Mouse (Mus musculus): ENCODE data around the gene 2610001J05Rik. TPM values are rescaled to one million over a fixed set of nuclear protein-coding genes. Genes with fewer than 3 reads are reported as not detected.
"Not testable (repeated sequence)": the region's sequence is repeated elsewhere in the genome, so short reads cannot be mapped to it uniquely, and the experiment has no call there.

Gene 2610001J05Rik
- polyA plus RNA-seq, 1 experiment from 2014 or later, result 98.9 TPM

DNA sequence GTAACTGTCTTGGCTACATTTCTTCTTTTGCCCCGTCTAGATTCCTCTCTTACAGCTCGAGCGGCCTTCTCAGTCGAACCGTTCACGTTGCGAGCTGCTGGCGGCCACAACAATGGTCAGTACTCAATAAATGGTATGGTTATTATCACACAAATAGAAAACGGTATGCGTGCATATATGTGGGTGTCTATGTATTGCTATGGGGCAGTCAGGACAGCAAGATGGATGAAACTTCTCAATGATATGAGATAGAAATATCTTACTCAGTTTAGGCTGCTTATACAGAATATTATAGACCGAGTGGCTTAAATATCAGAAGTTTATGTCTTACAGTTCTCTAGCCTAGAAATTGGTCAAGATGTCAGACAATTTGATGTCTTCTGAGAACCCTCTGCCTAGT is 17.1 kb downstream of the 2610001J05Rik start:
- Histone ChIP-seq H3K36me3 (ENCODE audit: poor library complexity, severe bottlenecking) (no peaks in the 10 kb centered on the region), H3K4me1 (no peaks in the 10 kb centered on the region), H3K4me2 (no peak overlapping the region), H3K9me3 (replicated peaks) (no peaks in the 10 kb centered on the region), H3K4me3 (no peak overlapping the region), H3K27me3 (no peaks in the 10 kb centered on the region), H3K9ac (no peak overlapping the region), H3K27ac (no peak overlapping the region)
- WGBS, result 16% methylated on average over 11 of the region's 11 CpGs
- ATAC-seq, result no peak

DNA sequence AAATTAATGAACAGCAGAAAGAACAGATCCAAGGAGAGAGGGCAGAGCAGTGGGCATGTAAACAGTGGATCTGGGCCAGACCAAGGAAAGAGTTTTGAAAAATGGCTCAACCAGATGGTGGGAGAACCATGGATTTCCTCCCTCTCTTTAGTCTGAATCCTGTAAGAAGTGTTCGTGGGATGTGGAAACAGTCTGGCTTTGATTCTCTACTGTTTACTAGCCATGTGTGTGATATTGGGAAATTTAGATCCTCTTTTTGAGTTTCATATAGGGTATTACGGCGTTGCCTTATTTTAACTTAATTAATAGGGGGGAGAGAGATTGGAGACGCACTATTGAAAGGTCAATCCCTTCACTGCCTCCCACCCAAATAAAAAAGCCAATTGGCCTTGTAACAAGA is 18.1 kb downstream of the 2610001J05Rik start:
- Histone ChIP-seq H3K4me3 (no peak overlapping the region), H3K27me3 (no peaks in the 10 kb centered on the region), H3K27ac (no peak overlapping the region), H3K4me1 (no peaks in the 10 kb centered on the region), H3K4me2 (no peak overlapping the region), H3K9ac (no peak overlapping the region), H3K36me3 (ENCODE audit: poor library complexity, severe bottlenecking) (no peaks in the 10 kb centered on the region), H3K9me3 (replicated peaks) (no peaks in the 10 kb centered on the region)
- WGBS, result 70% methylated on average over 4 of the region's 4 CpGs
- ATAC-seq, result no peak

DNA sequence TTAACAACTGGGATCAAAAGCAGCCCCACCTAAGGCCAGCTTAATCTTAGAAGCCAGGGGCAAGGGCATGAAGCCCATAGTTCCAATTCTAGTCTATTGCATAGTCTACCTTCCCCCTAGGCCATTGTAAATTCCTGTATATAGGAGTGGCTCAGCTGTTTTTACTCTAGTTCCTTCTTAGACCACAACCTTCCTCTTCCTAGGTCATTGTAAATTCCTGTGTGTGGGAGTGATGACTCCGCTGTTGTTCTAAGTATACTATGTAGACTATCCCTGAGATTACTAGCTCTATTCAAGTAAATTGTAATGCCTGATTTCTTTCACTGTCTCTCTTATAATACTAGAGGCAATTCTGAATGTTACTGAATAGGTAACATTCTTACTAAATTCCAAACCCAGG is 25.3 kb downstream of the 2610001J05Rik start:
- ATAC-seq; H3K4me3 ChIP-seq; H3K9ac ChIP-seq; H3K4me2 ChIP-seq; H3K4me1 ChIP-seq; H3K36me3 ChIP-seq (ENCODE audit: poor library complexity, severe bottlenecking); H3K27ac ChIP-seq; H3K9me3 ChIP-seq (replicated peaks); H3K27me3 ChIP-seq: not testable (repeated sequence)
- 98% methylated on average over 1 of the region's 1 CpGs for WGBS

DNA sequence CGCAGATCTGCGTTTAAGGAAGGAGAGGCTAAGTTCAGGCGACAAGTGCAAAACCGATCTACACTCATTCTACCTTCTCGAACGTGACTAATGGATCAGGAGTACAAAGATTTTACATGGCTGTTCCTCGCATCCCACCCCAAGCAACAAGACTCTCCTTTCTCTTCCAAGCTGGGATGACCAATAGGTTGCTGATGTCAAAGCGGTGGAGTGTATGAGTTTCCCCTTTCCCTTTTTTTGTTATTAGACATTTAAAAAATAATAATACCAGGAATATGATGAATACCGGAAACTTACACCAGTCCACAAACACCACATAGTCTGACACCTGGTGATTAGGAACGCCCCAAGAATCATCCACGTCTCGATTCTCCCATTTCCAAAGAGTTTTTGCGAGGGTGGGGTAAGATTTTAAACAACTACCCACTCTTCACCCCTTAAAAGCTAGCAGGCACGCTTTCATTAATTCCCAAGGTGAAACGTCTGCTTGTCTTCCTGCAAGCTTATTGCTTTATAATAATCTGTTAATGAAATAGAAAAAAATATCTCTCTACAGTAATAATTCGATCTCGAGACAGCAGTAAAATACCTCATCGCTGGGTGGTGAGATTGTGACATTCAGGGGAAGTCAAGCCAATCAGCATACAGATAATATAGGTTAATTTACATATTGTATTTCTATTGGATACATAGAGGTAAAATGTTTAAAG is 31.8 kb downstream of the 2610001J05Rik start, which contains the start of gene Gpr85:
Gene Gpr85, minus strand, starts transcription at position 598 of the 710 bp plus-strand sequence.
- Histone ChIP-seq H3K27ac (peak within 1 kb of the TSS; percentile 98), H3K4me2 (peak within 1 kb of the TSS; percentile 74), H3K36me3 (ENCODE audit: poor library complexity, severe bottlenecking) (no peaks in the 10 kb centered on the region), H3K4me1 (peaks cover 16% of the 10 kb centered on the region), H3K9me3 (replicated peaks) (no peaks in the 10 kb centered on the region), H3K27me3 (no peaks in the 10 kb centered on the region), H3K4me3 (peak within 1 kb of the TSS; percentile 65), H3K9ac (peak within 1 kb of the TSS; percentile 94)
- peak; percentile 22 for ATAC-seq
- 40% methylated on average over 18 of the region's 18 CpGs for WGBS

DNA sequence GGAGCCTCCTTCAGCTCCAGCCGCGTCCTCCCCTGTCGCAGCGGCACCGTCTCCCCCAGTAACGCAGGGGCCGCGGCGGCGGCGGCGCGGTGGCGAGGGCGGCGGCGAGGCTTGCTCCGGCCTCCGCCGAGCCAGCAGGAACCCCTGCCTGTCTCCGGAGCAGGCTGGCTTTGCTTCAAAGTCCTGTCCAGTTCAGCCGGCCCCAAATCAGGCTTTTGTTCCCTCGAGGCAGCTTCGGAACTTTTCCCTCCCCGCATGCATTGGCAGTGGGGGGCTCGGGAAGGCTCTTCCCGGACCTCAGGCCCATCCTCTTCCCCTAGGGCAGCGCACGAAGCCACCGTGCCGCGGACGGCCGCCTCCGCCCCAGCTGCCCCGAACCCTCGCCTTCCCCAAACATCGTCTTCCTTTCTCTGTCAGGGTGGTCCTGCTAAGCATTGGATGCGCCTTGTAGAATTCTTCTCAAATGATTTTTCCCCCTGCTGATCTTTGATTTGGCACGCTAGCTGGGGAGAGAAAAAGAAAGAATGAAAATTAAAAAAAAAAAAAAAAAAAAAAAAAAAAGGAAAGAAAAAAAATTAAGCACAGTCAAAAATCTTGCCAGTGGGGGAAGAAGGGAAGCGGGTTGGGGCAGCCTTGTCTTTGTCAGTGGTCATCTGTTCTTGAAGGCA is 32.5 kb downstream of the 2610001J05Rik start:
- WGBS, result under 1% methylated on average over 40 of the region's 41 CpGs
- Histone ChIP-seq H3K4me2 (peak overlapping the region; percentile 74), H3K9ac (peak overlapping the region; percentile 94), H3K4me3 (peak overlapping the region; percentile 65), H3K9me3 (replicated peaks) (no peaks in the 10 kb centered on the region), H3K4me1 (peaks cover 16% of the 10 kb centered on the region), H3K27ac (peak overlapping the region; percentile 98), H3K27me3 (no peaks in the 10 kb centered on the region), H3K36me3 (ENCODE audit: poor library complexity, severe bottlenecking) (no peaks in the 10 kb centered on the region)
- peak; percentile 93 for ATAC-seq

DNA sequence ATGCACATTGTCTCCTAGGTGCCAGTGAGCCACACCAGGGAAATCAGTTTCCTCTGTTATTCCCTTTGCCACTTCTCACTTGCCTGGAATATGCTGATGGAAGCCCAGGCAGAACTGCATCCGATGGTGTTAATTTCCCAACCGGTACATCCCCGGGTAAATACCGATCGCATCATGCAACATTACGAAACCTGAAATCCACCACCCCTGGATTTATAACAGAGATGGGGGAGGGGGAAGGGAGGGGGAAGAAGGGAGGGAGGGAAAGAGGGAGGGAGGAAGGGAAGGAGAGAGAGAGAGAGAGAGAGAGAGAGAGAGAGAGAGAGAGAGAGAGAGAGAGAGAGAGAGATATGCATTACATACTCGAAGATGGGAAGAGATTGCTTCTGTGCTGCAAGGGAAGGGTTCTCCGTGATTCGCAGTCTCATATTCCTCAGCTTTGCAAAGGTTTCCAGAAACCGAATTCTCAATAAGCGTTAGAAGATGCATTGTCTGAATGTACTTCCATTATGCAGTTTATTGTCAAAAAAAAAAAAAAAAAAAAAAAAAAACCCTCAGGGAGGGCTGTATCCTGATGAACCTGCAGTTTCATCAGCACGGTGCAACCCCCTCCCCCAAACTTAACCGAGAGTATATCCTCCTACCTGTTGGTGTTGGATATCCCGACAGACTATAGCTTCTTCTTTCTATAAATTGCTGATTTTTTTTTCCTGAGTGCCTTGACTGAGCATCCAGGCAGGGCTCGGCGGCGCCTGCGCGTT is 33.2 kb downstream of the 2610001J05Rik start:
- no peaks in the 10 kb centered on the region for H3K36me3 ChIP-seq (ENCODE audit: poor library complexity, severe bottlenecking)
- 1% methylated on average over 19 of the region's 19 CpGs for WGBS

DNA sequence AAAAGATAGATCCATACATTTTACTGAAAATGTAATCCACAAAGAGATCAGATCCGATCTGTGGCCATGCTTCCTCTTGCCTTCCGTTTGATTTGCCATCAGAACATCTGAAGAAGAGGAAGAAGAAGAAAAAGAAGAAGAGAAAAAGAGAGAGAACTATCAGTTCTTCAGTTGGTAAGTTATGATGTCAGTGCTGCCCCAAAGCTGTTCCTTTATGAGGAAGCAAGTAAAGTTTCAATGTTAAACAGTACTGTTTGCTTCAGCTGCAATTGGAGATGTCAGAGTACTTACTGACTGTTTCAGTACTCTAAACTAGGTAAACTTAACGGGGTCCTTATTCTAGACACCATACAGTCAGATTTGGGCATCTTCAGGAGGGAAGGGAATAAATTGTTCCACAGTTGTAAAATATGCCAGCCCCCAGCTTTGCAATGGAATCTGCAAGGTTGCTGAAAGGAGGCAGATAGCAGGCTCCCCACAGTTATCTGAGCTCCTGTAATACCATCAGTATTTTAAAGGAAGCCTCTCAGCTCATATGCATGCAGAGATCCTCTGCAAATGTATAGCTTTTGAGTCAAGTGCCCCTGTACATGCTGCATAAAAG is 34.2 kb downstream of the 2610001J05Rik start:
- Histone ChIP-seq H3K4me2 (peak overlapping the region; percentile 74), H3K4me1 (peaks cover 16% of the 10 kb centered on the region), H3K4me3 (peak overlapping the region; percentile 65), H3K36me3 (ENCODE audit: poor library complexity, severe bottlenecking) (no peaks in the 10 kb centered on the region), H3K27ac (peak overlapping the region; percentile 98), H3K27me3 (no peaks in the 10 kb centered on the region), H3K9ac (peak overlapping the region; percentile 94), H3K9me3 (replicated peaks) (no peaks in the 10 kb centered on the region)
- ATAC-seq, result no peak
- 83% methylated on average over 3 of the region's 3 CpGs for WGBS

More for the DNA sequence above, 33.2 kb downstream of the 2610001J05Rik start:
- peak overlapping the region; percentile 94 for H3K9ac ChIP-seq
- peak overlapping the region; percentile 98 for H3K27ac ChIP-seq
- peak overlapping the region; percentile 65 for H3K4me3 ChIP-seq
- H3K4me2 ChIP-seq, result peak overlapping the region; percentile 74
- ATAC-seq, result peak; percentile 34
- no peaks in the 10 kb centered on the region for H3K27me3 ChIP-seq
- no peaks in the 10 kb centered on the region for H3K9me3 ChIP-seq (replicated peaks)
- peaks cover 16% of the 10 kb centered on the region for H3K4me1 ChIP-seq

DNA sequence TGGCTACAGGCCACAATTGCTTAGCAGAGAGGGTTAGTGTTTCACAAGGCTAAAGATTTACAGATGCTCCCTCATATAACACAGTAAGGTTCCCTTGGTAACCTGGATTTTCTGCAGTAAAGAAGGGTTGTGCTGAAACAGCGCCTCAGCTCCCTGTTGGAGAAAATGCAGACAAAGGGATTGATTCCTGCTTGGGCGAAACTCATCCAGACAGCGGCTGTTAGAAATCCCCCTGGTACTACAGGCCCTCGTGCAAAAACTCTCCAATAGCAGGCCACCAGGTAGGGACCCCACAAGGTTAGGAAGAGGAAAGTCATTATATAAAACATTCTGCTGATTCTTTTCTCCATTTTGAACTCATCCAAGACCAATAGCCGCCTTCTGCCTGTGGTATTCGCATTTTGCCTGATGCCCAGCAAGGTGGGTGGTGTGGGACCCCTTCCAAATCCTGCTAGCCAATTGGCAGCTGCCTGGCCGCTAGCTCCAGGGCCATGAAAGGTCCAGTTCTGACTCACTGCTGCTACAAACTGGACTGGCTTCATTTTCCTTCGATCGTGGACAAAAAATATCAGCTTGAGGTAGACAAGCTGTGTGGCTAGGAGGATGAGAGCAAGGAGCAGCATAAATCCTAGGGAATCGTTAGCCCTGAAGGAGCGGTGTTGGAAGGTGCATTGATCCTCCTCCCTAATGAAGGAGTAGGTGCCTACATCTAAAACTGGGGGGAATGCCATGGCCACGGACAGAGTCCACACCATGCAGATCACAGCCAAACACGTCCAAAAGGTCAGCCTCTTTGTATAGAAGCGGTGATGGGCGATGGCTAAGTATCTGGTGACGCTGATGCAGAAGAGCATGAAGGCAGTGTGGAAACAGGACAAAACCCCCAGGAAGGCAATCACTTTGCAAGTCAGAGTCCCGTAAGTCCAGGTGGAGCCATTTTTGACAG is 35.3 kb downstream of the 2610001J05Rik start:
- ATAC-seq, result peak; percentile 19
- 40% methylated on average over 17 of the region's 17 CpGs for WGBS
- peak overlapping the region; percentile 65 for H3K4me3 ChIP-seq

DNA sequence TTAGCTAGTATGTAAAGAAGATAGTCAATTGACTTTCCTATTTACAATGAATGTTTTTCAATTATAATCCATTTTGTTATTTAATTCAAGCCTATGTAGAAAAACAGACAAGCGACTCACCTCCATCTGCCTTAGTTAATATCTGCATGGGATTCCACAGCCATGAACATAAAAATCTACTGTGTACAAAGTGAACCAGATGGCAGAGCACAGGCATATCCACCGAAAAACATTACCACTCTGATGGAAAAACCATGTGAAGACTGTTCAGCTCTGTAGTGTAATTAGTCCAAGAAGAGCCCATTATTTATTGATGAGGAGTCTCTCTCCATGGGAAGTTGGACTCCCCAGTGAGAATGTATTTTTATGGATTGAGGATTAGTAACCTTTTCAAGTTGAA is 38.5 kb downstream of the 2610001J05Rik start:
- Histone ChIP-seq H3K9ac (no peak overlapping the region), H3K4me2 (0 out of 2 replicates have a peak overlapping the region, but pooled peaks have one; percentile 21), H3K36me3 (ENCODE audit: poor library complexity, severe bottlenecking) (no peaks in the 10 kb centered on the region), H3K9me3 (replicated peaks) (no peaks in the 10 kb centered on the region), H3K27me3 (no peaks in the 10 kb centered on the region), H3K4me3 (no peak overlapping the region), H3K27ac (no peak overlapping the region), H3K4me1 (peaks cover 16% of the 10 kb centered on the region)
- no peak for ATAC-seq
- WGBS, result 54% methylated on average over 2 of the region's 2 CpGs

More for the DNA sequence above, 35.3 kb downstream of the 2610001J05Rik start:
- peak overlapping the region; percentile 94 for H3K9ac ChIP-seq
- H3K4me2 ChIP-seq, result peak overlapping the region; percentile 74
- H3K9me3 ChIP-seq (replicated peaks), result no peaks in the 10 kb centered on the region
- peaks cover 16% of the 10 kb centered on the region for H3K4me1 ChIP-seq
- no peaks in the 10 kb centered on the region for H3K36me3 ChIP-seq (ENCODE audit: poor library complexity, severe bottlenecking)
- peak overlapping the region; percentile 76 for H3K27ac ChIP-seq
- no peaks in the 10 kb centered on the region for H3K27me3 ChIP-seq

DNA sequence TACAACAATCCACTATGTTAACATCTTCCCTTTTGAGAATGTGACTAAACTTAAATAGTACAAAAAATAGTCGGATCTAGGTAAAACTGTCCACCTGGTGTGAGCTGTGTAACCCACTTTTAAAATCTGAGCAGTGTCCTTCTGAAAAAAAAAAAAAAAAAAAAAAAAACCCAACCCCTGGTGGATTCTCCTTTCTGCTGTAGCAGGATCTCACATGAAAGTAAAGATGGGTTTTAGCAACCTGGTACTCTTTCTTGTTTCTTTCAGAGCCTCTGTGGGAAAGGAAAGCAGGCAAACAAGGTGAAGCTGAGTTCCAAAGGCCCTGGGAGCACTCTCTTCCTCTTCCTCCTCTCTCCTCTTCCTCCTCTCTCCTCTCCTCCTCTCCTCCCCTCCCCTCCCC is 42.4 kb downstream of the 2610001J05Rik start:
- H3K4me2 ChIP-seq, result no peak overlapping the region
- H3K27me3 ChIP-seq, result no peaks in the 10 kb centered on the region
- no peaks in the 10 kb centered on the region for H3K36me3 ChIP-seq (ENCODE audit: poor library complexity, severe bottlenecking)
- H3K9me3 ChIP-seq (replicated peaks), result no peaks in the 10 kb centered on the region
- no peak for ATAC-seq
- H3K9ac ChIP-seq, result no peak overlapping the region
- no peak overlapping the region for H3K27ac ChIP-seq
- H3K4me1 ChIP-seq, result no peaks in the 10 kb centered on the region
- WGBS, result 81% methylated on average over 1 of the region's 1 CpGs
- H3K4me3 ChIP-seq, result no peak overlapping the region

All from forebrain, embryonic 13.5 days (tissue).